Mouse (Mus musculus): ENCODE measurements at regions not wholly inside any gene's neighbourhood (a gene's known extent, or its start where the extent isn't known, plus 50 kb on each side); places are given as distances from the start of the nearest gene placed in this dataset.
A peak's percentile ranks its signal among the peaks of the same experiment; 100 is the strongest.

GRCm38 (mm10) chr9:24942943-24943342 is 146.3 kb upstream of the Gm10181 start:
- no peak for DNase-seq (ENCODE audit: low read depth, low spot score)

- DNase-seq (ENCODE audit: low read depth, low spot score) = no peak
Observed at GRCm38 (mm10) chr9:24943830-24944229, 145.4 kb upstream of the Gm10181 start.

- DNase-seq (ENCODE audit: low read depth, low spot score) = no peak
Observed at GRCm38 (mm10) chr9:24952516-24952915, 136.7 kb upstream of the Gm10181 start.

DNA sequence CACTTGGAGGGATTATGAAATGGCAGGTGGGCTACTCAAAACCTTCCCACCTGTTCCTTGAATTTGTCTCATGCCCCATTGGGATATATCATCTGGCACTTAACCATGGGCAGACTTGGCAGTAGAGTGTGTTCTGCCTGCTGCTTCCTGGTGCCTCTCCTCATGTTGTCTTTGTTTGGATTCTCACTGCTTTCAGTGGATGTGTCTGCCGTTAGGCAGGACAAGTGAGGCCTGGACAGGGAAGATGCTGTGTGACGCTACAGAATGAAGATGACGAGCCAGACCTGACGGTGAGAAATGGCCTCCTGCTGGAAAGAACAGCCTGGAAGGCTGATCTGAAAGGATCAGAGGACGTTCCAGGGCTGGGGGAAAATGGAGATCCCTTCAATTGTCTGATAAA is 133.6 kb upstream of the Gm10181 start:
- no peak for DNase-seq (ENCODE audit: low read depth, low spot score)

- no peak for DNase-seq (ENCODE audit: low read depth, low spot score)
Observed at GRCm38 (mm10) chr9:24956566-24956965, 132.7 kb upstream of the Gm10181 start.

GRCm38 (mm10) chr9:24963290-24963689 is 125.9 kb upstream of the Gm10181 start:
- no peak for DNase-seq (ENCODE audit: low read depth, low spot score)

DNA sequence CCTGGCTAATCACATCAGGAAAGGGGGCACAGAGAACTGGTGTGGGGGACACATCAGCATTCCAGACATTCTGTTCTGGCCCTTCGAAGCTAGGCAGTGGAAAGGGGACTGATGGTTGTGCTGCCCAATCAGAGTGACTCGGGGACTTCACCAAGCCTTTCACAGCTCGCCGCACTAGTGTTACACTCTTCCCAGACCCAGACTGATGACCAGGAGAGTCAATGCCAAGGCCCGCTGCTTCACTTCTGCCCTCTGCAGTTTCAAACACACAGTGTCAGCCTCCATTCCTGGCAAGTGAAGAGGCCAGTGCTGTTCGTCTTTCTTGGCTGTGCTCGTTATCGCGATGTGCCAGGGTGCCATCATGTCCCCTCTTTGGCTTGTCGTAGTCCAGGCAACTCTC is 121.7 kb upstream of the Gm10181 start:
- DNase-seq (ENCODE audit: low read depth, low spot score) = no peak

- DNase-seq (ENCODE audit: low read depth, low spot score) = no peak
Observed at GRCm38 (mm10) chr9:24974021-24974741, 115.0 kb upstream of the Gm10181 start.

GRCm38 (mm10) chr9:24982796-24983195 is 106.4 kb upstream of the Gm10181 start:
- no peak for DNase-seq (ENCODE audit: low read depth, low spot score)

DNA sequence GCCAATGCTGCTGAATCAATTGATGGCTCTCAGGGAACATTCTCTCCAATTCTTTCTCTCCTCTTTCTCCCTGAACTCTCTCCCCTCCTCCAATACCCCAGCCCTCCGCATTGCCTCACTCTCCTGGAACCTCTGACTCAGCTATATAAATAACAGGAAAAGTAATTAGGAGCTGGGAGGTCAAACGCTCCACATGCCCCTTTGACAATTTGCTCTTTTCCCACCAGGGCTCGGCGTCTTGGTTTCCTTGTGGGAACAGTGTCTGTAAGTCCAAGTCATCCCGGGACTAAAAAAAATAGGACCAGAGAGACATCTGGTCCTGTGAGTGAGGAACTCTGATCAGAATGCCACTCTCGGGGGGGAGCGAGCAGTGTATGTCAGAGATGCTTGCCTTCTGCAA is 94.7 kb upstream of the Gm10181 start:
- no peak for DNase-seq (ENCODE audit: low read depth, low spot score)

DNA sequence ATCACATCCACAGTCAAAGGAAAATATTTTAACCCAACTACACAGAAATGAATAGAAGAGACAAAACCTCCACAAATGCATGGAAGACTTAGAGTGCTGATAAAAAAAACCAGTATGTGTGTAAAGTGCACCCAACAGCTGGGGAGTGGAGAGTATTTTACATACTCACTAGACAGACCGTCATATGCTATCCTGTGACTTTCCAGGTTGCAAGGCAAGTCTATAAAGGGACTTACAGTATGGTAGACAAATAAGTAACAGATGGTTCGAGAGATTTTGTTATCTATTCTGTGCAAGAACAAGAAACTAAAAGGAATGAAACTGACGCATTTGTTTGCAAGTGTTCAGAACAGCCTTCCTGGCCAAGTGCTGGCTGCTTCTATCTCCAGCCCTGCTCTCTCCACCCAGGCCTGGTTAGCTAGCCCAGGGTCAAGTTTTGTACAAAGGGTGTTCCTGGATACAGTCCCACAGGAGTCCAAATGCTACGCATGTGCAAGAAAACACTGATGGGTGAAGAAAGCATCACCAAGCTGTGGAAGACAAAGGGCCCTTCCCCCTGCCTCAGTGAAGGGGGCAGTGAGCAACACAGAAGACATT is 68.0 kb upstream of the Gm10181 start:
- DNase-seq (ENCODE audit: low read depth, low spot score) = no peak

DNA sequence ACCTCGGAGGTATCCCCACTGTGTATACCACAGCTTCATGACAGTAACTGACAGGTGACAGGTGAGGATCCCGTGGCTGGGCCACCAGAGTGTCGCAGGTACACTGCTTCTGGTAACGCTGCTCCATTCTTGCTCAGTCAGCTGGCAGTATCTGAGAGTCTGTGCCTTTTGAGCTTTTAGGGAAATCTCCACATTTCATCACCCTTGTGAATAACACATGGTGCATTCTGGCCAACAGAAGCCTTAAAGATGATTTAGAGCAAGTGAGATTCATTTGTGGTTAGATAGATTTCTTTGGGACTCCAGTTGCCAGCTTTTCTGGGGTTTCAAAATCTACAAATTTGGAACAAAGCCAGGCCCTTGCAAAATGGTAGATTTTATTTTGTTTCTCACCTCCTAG is 66.8 kb upstream of the Gm10181 start:
- DNase-seq (ENCODE audit: low read depth, low spot score) = no peak

DNA sequence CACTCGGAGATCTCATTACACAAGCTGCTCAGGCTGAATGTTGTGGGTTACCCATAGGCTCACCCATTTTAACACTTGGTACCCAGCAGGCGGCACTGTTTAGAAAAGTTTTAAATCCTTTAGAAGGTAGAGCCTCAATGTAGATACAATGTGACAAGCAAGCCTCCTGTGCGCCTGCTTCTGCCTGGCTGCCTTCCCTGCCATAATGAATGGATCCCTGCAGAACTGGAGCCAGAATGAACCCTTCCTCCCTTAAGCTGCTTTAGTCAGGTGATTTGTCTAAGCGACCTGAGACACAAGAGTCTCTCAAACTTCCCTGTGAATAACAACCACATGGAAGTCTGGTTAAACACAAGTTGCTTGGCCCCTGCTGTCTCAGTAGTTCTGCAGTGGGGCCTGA is 64.7 kb upstream of the Gm10181 start:
- no peak for DNase-seq (ENCODE audit: low read depth, low spot score)

GRCm38 (mm10) chr9:25027581-25027980 is 61.6 kb upstream of the Gm10181 start:
- peak; percentile 60 for DNase-seq (ENCODE audit: low read depth, low spot score)

DNA sequence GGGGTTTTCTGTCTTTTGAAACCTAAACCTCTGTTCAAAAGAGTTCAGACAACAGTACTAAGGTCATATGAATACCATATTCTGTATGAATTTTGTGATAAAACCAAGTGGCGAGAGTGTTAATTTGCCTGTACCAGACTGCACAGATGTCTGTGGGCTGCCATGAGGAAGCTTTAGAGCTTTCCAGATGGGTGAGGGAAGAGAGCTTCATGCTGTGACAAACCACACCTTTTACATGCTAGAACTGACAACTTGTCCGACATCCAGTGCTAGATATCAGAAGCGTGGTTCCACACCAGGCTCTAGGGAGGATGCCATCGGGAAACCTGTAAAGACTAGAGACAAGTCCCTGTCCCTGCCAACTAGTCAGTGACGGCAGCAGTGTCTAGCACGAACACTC is 60.9 kb upstream of the Gm10181 start:
- no peak for DNase-seq (ENCODE audit: low read depth, low spot score)

- DNase-seq (ENCODE audit: low read depth, low spot score) = no peak
Observed at GRCm38 (mm10) chr9:25031466-25031865, 57.8 kb upstream of the Gm10181 start.

All from CD4-positive, CD25-positive, alpha-beta regulatory T cell, adult 2 months (primary cell).